Mouse (Mus musculus): ENCODE measurements at regions not wholly inside any gene's neighbourhood (a gene's known extent, or its start where the extent isn't known, plus 50 kb on each side); places are given as distances from the start of the nearest gene placed in this dataset.
A peak's percentile ranks its signal among the peaks of the same experiment; 100 is the strongest.

DNA sequence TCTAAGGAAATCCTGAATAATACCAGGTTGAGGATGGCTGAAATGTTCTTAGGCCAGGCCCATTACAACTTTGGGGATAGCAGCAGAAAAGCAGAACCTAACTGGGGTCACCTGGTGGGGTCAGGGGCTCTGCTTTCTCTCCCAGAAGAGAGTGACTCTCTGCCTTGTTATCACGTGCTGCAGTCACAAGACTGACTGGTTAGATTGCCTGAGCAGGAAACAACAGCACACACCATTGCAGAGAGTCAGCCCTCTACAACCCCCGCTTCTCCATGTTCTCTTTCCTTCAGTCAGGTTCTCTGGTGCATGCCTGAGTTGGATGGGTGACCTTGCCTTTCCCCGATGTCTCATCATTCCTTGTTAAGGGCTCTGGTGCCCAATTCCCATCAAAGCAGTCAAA is 91.2 kb upstream of the Hsd17b12 start:
- 53% methylated on average over 3 of the region's 3 CpGs for WGBS

DNA sequence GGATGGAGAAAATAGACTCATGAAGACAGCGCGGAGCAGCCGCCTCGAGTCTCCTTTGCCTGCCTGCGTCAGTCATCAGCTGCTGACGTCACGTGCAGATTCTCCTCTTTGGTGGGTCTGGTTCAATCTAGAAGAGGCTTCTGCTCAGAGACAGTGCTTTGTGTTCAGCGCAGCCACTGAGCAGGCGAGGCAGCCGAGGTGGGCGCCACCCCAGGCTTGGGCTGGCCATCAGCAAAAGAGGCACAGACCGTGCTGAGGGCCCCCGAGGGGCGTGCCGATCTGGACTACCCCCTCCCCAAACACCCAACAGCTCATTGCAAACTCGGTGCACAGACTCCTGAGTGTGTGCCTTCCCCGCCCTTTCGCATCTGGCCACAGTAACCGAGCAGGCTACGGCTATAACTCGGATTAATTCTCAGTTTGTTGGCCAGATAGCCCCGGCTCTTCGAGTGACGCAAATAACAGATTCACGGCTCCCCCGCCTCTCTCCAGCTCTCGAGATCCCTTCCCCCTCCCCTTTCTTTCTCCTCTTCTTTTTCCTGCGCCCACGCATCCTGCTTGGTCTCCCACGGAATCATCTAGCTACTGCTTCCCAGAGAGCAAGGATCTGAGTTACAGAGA is 89.2 kb upstream of the Hsd17b12 start:
- peaks cover 87% of the 10 kb centered on the region for H3K27me3 ChIP-seq
- 1% methylated on average over 30 of the region's 30 CpGs for WGBS
- peak overlapping the region; percentile 31 for H3K4me3 ChIP-seq
- no peak overlapping the region for H3K9ac ChIP-seq
- no peaks in the 10 kb centered on the region for H3K36me3 ChIP-seq
- peaks cover 19% of the 10 kb centered on the region for H3K4me1 ChIP-seq
- ATAC-seq (ENCODE audit: insufficient number of reproducible peaks, insufficient read depth, low FRiP score, low TSS enrichment, low read depth) = no peak
- H3K4me2 ChIP-seq = peak overlapping the region; percentile 50
- H3K27ac ChIP-seq = no peak overlapping the region
- no peaks in the 10 kb centered on the region for H3K9me3 ChIP-seq

More for the DNA sequence above, 91.2 kb upstream of the Hsd17b12 start:
- Histone ChIP-seq H3K27me3 (peaks cover 67% of the 10 kb centered on the region), H3K36me3 (no peaks in the 10 kb centered on the region), H3K4me3 (no peak overlapping the region), H3K4me1 (peaks cover 11% of the 10 kb centered on the region), H3K9ac (no peak overlapping the region), H3K27ac (no peak overlapping the region), H3K4me2 (no peak overlapping the region), H3K9me3 (no peaks in the 10 kb centered on the region)
- no peak for ATAC-seq (ENCODE audit: insufficient number of reproducible peaks, insufficient read depth, low FRiP score, low TSS enrichment, low read depth)

DNA sequence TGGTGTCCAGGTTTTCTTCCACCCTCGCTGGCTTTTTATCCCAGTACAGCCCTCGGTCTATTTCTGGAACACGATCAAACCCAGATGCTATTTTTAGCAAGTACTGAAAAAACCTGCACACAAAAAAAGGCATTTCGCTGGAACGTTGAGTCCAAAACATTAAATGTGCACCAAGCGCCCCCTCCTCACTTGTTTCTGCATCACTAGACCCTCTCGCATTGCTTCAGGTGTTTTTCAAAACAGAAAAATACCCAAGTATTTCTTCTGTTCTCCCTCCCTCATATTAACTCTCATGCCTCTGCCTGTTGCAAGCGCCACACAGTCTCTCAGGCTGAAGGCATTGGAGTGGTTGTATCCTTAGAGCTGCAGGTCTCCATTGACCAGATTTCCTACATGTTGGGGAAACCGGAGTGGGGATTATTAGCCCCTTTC is 88.4 kb upstream of the Hsd17b12 start:
- no peak for ATAC-seq (ENCODE audit: insufficient number of reproducible peaks, insufficient read depth, low FRiP score, low TSS enrichment, low read depth)
- no peak overlapping the region for H3K27ac ChIP-seq
- H3K4me2 ChIP-seq = no peak overlapping the region
- H3K9ac ChIP-seq = no peak overlapping the region
- H3K27me3 ChIP-seq = peaks cover 95% of the 10 kb centered on the region
- no peak overlapping the region for H3K4me3 ChIP-seq
- H3K4me1 ChIP-seq = peaks cover 25% of the 10 kb centered on the region
- 39% methylated on average over 9 of the region's 9 CpGs for WGBS
- H3K9me3 ChIP-seq = no peaks in the 10 kb centered on the region
- no peaks in the 10 kb centered on the region for H3K36me3 ChIP-seq

DNA sequence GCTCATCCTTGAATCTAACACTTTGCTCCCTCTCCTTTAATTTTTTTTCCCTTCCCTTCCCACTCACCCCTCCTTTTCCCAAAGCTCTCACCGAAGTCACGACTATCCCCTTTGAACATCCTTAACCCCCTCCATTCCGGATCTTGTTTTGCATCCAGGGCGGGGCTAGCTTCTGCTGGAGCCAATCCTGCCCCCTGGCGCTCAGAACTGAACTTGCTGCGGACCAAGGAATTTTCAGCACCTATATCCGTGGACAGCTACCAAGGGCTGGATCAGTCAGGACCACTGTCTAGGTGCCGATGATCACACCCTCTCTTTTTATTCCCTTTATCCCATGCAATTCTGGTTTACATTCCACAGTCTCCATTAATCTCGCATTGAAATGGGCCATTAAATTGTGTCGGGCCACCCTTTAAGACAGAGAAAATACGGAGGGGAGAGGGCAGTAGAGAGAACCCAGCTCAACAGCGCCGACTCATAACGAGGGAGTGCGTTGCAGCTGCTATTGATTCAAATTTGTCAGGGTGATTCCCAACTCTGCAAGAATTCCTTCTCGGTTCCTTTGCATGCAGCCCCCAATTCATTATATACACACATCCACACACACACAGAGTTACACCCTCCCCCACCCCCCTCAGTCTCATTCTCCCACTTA is 87.7 kb upstream of the Hsd17b12 start:
- H3K4me3 ChIP-seq = no peak overlapping the region
- ATAC-seq (ENCODE audit: insufficient number of reproducible peaks, insufficient read depth, low FRiP score, low TSS enrichment, low read depth) = no peak
- H3K4me1 ChIP-seq = peaks cover 33% of the 10 kb centered on the region
- H3K9me3 ChIP-seq = no peaks in the 10 kb centered on the region
- 1% methylated on average over 16 of the region's 16 CpGs for WGBS
- H3K9ac ChIP-seq = no peak overlapping the region
- H3K36me3 ChIP-seq = no peaks in the 10 kb centered on the region
- no peak overlapping the region for H3K27ac ChIP-seq
- H3K4me2 ChIP-seq = no peak overlapping the region; the same call in 1 of the 2 replicates
- H3K27me3 ChIP-seq = peaks cover 98% of the 10 kb centered on the region

DNA sequence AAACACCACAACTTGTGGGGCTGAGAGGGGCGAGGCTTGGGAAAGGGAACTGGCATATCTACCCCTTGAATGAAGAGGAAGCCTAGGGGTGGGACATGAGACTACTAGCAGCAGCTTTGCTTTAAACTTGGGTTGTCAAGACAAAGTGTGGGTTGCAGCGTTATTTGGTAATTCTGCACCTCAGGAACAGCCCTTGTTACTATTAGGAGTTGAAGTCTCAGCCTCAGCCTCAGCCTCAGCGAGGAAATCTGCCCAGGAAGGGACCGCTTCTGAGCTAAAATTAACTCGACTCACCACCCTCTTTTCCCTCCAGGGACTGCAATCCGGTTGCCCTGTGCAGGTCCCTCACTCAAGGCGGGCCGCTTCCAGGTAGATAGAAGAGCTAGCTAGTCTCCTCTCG is 86.4 kb upstream of the Hsd17b12 start:
- H3K27me3 ChIP-seq = peaks cover 100% of the 10 kb centered on the region
- H3K36me3 ChIP-seq = no peaks in the 10 kb centered on the region
- WGBS = under 1% methylated on average over 9 of the region's 9 CpGs
- H3K4me1 ChIP-seq = peaks cover 36% of the 10 kb centered on the region
- H3K4me3 ChIP-seq = no peak overlapping the region
- no peak overlapping the region for H3K27ac ChIP-seq
- no peak overlapping the region for H3K4me2 ChIP-seq
- no peak for ATAC-seq (ENCODE audit: insufficient number of reproducible peaks, insufficient read depth, low FRiP score, low TSS enrichment, low read depth)
- no peak overlapping the region for H3K9ac ChIP-seq
- H3K9me3 ChIP-seq = no peaks in the 10 kb centered on the region

DNA sequence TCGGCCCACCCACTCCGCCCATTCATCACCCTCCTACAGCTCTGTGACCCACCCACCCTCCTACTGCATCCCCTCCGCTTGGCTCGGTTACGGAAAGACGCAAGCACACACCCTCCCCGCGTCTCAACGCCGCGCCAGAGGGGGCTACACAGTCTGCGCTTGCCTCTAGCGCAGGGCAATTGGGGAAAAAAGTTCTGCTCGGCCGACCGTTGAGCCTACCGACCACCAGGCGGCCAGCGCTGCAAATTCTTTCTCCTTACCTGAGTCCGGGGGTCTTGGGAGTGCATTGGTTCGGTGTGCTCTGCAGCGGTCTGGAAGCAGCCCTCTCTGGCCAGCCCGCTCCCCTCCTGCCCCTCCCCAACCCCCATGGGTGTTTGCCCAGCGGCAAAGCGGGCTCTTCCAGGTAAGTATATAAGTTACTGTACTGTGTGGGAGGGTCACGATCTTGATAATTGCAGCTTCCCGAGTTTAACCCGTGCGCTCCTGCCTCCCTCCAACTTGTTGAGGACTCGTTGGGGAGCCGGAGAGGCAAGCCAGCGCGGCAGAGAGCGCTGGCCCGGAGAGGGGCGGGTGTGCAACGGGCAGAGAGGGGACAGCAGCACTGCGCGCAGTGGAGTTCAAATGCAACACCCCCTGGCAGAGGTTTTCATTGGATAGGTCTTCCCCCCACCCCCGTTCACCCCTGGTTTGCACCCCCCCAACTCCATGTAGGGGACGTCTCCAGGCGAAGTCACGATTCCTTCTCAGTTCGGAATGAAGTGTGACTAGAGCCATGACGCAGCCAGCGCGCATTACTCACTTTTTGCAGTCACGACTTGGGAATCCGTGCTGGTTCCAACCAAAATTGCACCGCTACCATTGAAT is 85.5 kb upstream of the Hsd17b12 start:
- Histone ChIP-seq H3K4me2 (peak overlapping the region; percentile 58), H3K9me3 (no peaks in the 10 kb centered on the region), H3K27ac (no peak overlapping the region), H3K36me3 (no peaks in the 10 kb centered on the region), H3K27me3 (peaks cover 100% of the 10 kb centered on the region), H3K4me3 (peak overlapping the region; percentile 36), H3K4me1 (peaks cover 36% of the 10 kb centered on the region), H3K9ac (no peak overlapping the region)
- ATAC-seq (ENCODE audit: insufficient number of reproducible peaks, insufficient read depth, low FRiP score, low TSS enrichment, low read depth) = no peak
- WGBS = under 1% methylated on average over 50 of the region's 50 CpGs

DNA sequence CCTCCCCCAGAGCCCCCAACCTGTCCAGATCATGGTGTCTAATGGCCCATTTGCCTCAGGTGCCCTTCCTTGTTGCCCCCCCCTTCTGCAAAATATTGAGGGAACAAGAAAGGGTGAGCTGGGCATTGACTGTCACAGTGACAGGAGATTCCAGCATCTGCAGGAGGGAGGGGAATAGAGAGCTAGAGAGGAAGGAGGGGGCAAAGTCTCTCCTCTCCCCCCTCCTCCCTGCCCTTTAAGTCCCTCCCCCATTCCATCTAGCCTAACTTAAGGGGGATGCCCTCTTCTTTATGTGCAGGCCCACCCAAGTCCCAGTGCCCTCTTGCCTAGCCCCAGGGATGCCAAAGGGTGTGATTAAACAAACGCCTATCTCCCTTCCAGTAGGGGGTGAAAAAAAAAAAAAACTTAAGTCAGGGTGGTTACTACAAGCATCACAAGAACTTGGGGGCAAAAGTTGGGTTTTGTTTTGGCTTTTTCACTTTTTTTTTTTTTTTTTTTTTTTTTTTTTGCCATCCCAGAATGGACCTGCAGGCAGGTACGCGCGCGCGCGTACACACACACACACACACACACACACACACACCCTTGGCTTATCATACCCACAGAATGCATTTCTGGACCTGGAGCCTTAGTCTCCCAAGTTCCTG is 84.8 kb upstream of the Hsd17b12 start:
- H3K4me1 ChIP-seq = peaks cover 36% of the 10 kb centered on the region
- no peak overlapping the region for H3K27ac ChIP-seq
- H3K27me3 ChIP-seq = peaks cover 100% of the 10 kb centered on the region
- WGBS = 0% methylated on average over 7 of the region's 7 CpGs
- no peak for ATAC-seq (ENCODE audit: insufficient number of reproducible peaks, insufficient read depth, low FRiP score, low TSS enrichment, low read depth)
- no peaks in the 10 kb centered on the region for H3K9me3 ChIP-seq
- no peaks in the 10 kb centered on the region for H3K36me3 ChIP-seq
- H3K9ac ChIP-seq = no peak overlapping the region
- H3K4me3 ChIP-seq = peak overlapping the region; percentile 36
- peak overlapping the region; percentile 58 for H3K4me2 ChIP-seq

DNA sequence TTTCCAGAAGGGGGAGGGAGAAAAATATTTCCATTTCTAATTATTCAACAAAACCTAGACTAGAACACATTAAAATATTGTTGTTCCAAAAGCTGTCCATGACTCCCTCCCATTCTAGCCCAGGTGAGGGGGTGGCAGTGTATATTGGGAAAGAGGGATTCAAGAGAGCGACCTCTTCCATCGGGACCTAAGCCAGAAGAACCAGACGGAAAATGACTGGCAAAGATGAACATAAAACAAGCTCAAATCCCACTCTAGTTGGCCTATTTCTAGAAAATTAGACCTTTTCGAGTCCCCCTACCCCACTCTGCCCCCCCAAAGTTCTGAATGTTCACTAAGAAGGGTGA is 84.3 kb upstream of the Hsd17b12 start:
- H3K27me3 ChIP-seq = peaks cover 100% of the 10 kb centered on the region
- no peak overlapping the region for H3K27ac ChIP-seq
- no peak overlapping the region for H3K9ac ChIP-seq
- WGBS = 2% methylated on average over 4 of the region's 4 CpGs
- H3K36me3 ChIP-seq = no peaks in the 10 kb centered on the region
- peak overlapping the region; percentile 72 for H3K4me2 ChIP-seq
- ATAC-seq (ENCODE audit: insufficient number of reproducible peaks, insufficient read depth, low FRiP score, low TSS enrichment, low read depth) = no peak
- peaks cover 34% of the 10 kb centered on the region for H3K4me1 ChIP-seq
- no peak overlapping the region for H3K4me3 ChIP-seq
- no peaks in the 10 kb centered on the region for H3K9me3 ChIP-seq

DNA sequence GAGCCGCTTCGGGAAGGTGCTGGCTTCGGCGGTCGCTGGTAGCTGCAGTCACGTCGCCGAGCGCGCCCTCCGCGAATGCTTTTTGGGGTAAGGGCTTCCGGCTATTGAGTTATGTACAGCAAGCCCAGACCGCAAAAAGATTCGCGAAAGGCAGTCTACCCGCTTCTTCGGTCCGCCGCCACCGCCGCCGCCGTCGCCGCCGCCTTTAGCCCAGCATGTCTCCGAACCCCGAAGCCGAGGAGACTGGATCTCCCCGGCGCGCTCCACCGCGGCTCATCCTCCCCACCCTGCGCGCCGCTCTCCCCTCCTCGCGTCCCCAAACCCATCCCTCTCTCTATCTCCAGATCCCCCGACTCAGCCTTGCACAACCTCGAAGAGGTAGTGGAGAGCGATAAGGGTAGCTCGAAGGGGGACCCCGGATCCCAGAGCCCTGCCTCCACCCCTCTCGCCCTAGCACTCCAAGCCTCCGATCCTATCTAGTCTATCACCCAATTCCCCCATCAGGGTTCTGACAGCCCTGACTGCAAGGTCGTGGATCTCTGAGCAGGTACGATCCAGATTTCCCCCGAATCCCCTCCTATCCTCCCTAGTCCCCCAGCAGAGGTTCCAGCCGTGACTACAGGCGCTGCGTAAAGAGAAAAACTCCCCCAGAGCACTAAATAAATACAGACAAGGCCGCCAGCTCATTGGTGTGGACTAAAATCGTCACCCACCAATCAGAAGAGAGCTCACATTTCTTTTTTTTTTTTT is 83.7 kb upstream of the Hsd17b12 start:
- H3K27me3 ChIP-seq = peaks cover 100% of the 10 kb centered on the region
- H3K4me1 ChIP-seq = peaks cover 29% of the 10 kb centered on the region
- no peaks in the 10 kb centered on the region for H3K36me3 ChIP-seq
- H3K4me3 ChIP-seq = peak overlapping the region; percentile 43
- peak overlapping the region; percentile 40; the same call in 1 of the 2 replicates for H3K9ac ChIP-seq
- no peaks in the 10 kb centered on the region for H3K9me3 ChIP-seq
- no peak overlapping the region for H3K27ac ChIP-seq
- peak overlapping the region; percentile 72 for H3K4me2 ChIP-seq
- ATAC-seq (ENCODE audit: insufficient number of reproducible peaks, insufficient read depth, low FRiP score, low TSS enrichment, low read depth) = no peak
- under 1% methylated on average over 54 of the region's 55 CpGs for WGBS

DNA sequence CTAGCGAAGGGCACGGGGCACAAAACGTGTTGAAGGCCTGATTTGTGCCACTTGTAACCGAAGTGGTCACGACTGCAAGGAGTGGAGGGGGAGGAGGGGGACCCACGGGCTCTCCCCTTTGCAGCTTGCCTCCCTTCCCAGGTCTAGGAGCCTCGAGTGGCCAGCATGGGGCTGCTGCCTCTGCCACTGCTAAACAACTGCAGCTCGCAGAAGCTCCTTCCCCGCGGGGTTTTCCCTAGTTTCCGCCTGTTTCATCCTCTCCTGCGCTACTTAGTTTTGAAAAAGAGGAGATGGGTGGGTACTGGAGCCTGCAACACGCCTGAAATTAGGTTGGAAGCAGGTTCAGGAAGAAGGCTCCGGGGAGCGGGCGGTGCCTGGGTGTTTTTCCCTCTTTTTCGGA is 82.6 kb upstream of the Hsd17b12 start:
- Histone ChIP-seq H3K4me3 (peak overlapping the region; percentile 43; the same call in 1 of the 2 replicates), H3K9me3 (no peaks in the 10 kb centered on the region), H3K36me3 (no peaks in the 10 kb centered on the region), H3K4me1 (peaks cover 24% of the 10 kb centered on the region), H3K27me3 (peaks cover 93% of the 10 kb centered on the region), H3K4me2 (peak overlapping the region; percentile 72), H3K9ac (no peak overlapping the region), H3K27ac (no peak overlapping the region)
- ATAC-seq (ENCODE audit: insufficient number of reproducible peaks, insufficient read depth, low FRiP score, low TSS enrichment, low read depth) = no peak
- WGBS = 2% methylated on average over 17 of the region's 17 CpGs

DNA sequence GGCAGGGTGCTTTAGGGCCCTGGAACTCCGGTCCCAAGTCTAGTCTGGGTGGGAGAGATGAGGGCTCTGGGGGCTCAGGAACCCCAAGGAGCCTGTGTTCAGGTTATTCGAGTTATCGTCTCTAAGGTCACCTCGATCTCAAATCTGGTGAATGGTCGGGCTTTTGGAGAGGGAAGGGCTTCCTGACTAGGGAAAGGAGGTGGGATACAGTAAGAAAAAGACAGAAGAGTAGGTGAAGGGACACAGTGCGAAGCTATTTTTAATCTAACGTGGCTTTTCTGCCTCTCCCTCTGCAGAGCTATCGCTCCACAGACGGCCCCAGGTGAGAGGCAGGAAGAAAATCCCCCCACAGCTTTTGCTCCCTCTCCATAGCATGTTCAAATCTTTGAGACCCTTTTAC is 81.8 kb upstream of the Hsd17b12 start:
- Histone ChIP-seq H3K9ac (no peak overlapping the region), H3K4me3 (no peak overlapping the region), H3K27ac (no peak overlapping the region), H3K9me3 (no peaks in the 10 kb centered on the region), H3K36me3 (no peaks in the 10 kb centered on the region), H3K4me1 (peaks cover 24% of the 10 kb centered on the region), H3K4me2 (no peak overlapping the region), H3K27me3 (peaks cover 89% of the 10 kb centered on the region)
- no peak for ATAC-seq (ENCODE audit: insufficient number of reproducible peaks, insufficient read depth, low FRiP score, low TSS enrichment, low read depth)
- WGBS = 14% methylated on average over 9 of the region's 9 CpGs
